Mouse (Mus musculus): ENCODE results near the gene Ccdc163. TPM values are rescaled to one million over a fixed set of nuclear protein-coding genes. Genes with fewer than 3 reads are reported as not detected.
"Not testable (repeated sequence)": the region's sequence is repeated elsewhere in the genome, so short reads cannot be mapped to it uniquely, and the experiment has no call there.

Ccdc163 gene
- 1 to 10 TPM; 4.6 to 7.8 TPM for total RNA-seq (2021)
- long read RNA-seq = 0 reads

DNA sequence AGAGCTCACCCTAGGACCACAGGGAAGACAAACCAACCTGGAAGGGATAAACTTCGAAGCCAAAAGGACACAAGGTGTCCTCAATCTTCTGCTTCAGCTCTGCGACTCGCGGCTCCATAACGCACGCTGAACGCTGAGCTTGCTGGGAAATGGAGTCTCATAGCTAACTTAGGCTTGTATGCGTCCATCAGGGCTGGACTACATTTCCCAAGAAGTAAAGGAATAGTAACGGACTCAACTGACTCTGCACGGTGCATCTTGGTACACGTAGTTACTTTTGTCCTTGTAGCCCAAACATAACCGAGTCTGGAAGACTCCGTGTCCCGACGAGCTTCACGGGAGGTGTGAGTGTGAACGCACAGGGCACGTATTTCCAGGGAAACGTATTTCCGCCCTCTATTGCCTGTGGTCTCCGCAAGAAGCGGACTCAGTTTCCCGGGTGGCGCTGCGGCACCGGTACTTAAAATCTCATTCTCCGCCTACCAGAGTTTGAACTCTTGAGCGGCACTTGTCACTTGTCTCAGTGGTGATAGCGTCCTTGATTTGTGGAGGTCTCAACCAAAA is at the start of gene Ccdc163, which contains the start of gene Mmachc:
TSS of gene Ccdc163 (plus strand) at position 309 of the 564 bp plus-strand sequence.
TSS of gene Mmachc (minus strand) at position 206 of the 564 bp plus-strand sequence.
- peak; percentile 93 to 97 for DNase-seq (ENCODE audit: low spot score in 2 of 2)

DNA sequence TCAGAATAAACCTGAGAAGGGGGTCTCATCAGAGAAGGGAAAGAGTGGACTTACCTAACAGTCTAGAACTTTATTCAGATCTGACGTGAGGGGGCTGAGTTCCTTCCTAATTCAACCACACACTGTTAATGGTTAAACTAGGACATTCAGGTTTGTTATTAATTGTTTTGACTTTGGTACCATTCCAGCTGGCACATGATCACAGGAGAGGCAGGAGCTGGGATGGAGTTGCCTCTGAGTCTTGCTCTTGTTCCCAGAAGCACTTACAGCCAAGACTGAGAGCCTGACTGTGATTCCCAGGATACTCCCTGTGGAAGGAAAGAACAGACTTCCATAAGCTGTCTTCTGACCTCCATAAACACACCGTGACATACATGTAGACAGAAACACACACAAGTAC is 48.8 kb upstream of the Ccdc163 start:
- DNase-seq (ENCODE audit: low spot score in 2 of 2) = no peak

DNA sequence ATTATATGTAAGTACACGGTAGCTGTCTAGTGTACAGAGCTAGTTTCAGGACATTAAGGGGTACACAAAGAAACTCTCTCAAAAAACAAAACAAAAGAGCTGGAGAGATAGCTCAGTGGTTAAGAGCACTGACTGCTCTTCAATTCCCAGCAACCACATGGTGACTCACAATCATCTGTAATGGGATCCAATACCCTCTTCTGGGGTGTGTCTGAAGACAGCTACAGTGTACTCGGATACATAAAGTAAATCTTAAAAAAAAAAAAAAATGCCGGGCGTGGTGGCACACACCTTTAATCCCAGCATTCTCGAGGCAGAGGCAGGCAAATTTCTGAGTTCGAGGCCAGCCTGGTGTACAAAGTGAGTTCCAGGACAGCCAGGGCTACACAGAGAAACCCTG is 48.4 kb upstream of the Ccdc163 start:
- DNase-seq (ENCODE audit: low spot score in 2 of 2) = not testable (repeated sequence)

DNA sequence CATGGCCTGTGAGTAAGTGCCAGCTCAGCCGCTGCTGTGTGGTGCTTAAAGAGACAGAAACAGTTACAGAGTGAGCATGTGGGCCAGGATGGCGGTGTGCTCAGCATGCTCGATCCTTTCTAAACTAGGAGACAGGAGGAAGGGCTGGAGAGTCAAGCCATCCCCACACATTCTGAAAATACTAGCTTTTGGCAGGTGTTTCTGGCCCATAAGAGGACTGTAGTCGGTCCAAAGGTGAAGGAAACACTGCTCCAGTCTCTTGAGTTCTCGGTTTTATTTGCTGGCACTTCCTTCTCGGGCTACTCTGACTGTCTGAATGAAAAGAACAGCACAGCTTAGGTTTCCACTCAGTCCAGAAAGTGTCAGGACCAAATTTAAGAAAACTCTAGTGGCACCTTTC is 47.5 kb upstream of the Ccdc163 start:
- no peak for DNase-seq (ENCODE audit: low spot score in 2 of 2)

DNA sequence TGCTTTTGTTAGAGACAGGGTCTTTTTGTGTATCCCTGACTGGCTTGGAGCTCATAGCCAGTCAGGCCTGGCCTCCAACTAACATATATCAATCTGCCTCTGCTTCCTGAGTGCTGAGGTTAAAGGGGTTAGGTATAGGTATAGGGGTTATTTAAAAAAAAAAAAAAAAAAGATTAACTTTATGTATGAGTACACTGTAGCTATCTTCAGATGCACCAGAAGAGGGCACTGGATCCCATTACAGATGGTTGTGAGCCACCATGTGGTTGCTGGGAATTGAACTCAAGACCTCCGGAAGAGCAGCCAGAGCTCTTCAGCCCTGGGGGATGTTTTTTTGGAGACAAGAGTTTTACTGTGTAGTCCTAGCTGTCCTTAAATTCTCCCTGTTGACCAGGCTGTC is 46.3 kb upstream of the Ccdc163 start:
- no peak for DNase-seq (ENCODE audit: low spot score in 2 of 2)

DNA sequence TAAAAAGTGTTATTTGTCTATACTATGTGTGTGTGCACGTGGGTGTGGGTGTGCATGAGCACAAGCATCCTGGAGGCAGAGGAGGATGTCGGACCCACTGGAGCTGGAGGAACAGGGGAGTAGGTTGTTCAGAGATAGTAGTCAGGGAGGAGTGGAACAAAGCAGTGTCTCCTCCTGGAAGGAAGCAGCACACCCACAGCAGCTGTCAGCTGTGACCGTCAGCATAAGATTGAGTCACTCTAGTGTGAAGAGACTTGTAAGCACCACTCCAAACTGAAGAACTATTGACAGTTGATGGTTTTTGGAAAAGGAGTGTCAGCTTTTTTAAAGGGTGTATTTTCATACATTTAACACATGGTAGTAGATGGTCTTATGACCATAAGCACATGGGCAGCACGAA is 41.7 kb upstream of the Ccdc163 start:
- DNase-seq (ENCODE audit: low spot score in 2 of 2) = no peak

DNA sequence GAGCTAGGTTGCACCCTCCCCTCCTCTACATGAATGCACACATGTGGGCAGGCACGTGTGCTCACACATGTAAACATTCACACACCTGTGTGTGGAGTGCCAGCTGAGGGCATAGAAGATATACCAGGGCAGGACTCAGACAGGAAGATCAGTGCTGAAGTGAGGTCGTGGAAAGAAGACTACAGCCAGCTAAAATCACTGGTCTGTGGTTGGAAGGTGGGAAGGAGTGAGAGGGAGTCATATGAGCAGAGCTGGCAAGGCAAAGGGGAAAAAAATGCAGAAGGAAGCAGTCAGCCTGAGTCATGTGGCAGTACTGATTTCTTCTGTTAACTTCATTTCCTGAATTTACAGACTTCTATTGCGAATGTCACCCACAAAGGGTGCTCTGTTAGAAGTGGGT is 40.2 kb upstream of the Ccdc163 start:
- DNase-seq (ENCODE audit: low spot score in 2 of 2) = no peak

DNA sequence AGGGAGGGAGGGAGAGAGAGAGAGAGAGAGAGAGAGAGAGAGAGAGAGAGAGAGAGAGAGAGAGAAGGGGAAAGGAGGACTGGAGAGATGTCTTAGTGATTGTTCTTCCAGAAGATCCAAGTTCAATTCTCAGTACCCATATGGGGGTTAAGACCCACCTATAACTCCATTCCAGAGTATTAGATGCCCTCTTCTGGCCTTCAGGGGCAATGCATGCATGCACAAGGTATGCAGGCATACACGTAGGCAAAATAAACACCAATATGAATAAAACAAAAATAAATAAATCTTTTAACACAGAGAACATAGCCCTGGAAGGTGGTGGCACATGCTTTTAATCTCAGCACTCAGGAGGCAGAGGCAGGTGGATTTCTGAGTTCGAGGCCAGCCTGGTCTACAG is 39.0 kb upstream of the Ccdc163 start:
- DNase-seq (ENCODE audit: low spot score in 2 of 2) = no peak

DNA sequence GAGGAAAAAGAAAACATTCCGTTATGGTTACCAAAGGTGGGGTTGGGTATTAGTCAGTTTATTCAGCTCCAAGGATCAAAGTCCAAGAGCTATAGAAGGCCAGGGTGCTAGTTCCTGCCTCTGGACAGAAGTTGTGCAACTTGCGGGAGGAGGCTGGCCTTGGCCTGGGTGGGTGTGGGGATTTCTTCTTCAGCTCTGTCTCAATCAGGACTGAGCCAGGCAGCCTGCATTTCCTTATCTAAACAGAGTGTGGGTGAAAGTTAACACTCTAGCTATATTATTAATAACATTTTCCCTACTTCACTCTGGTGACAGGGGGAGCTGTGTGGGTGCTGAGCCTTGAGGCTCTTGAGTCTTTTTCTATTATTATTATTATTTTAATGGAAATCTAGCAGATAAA is 35.5 kb upstream of the Ccdc163 start:
- no peak for DNase-seq (ENCODE audit: low spot score in 2 of 2)

DNA sequence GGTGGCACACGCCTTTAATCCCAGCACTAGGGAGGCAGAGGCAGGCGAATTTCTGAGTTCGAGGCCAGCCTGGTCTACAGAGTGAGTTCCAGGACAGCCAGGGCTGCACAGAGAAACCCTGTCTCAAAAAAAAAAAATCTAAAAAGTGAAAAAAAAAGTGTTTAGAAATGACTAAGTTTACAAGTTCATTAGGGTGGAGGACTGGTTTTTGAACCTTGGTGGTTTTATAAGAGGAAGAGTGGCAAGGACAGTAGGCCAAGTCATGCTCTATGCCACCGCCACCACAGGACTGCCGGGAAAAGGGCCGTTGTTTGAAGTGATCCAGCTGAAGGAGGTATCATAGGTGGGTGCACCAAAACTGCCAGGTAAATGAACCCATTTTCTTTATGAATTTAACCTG is 33.5 kb upstream of the Ccdc163 start:
- DNase-seq (ENCODE audit: low spot score in 2 of 2) = not testable (repeated sequence)

DNA sequence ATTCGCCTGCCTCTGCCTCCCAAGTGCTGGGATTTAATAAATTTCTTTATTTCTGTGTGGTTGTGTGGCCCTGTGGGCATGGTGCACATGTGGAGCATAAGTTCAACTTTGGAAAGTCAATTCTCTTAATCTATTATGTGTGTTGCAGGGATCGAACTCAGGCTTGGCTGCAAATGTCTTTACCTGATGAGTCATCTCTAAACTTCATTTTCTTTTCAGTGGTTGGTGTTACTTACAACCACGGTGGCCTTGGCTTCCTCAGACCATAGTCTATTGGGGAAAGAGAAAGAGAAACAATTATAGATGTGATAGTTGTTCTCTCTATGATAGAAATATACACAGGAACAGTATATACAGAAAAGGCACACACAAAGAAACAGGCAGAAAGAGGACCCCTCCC is 32.3 kb upstream of the Ccdc163 start:
- DNase-seq (ENCODE audit: low spot score in 2 of 2) = no peak

DNA sequence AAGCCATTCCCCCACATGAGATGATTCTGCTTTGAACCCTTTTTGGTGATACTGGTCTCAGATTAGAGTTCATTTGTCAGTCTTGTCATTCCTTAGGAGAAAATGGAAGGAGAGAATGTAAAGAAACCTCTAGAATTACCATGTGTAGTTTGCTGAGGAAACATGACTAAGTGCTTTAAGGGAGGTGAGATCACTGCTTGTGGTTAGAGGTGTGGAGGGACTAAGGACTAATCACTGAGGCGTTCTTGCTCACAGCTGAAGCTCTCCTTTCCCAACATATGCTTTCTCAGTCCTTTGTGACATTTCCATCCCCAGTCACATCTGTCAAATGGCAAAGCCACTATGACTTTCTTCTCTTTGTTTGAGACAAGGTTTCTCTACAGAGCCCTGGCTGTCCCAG is 30.5 kb upstream of the Ccdc163 start:
- DNase-seq (ENCODE audit: low spot score in 2 of 2) = no peak

DNA sequence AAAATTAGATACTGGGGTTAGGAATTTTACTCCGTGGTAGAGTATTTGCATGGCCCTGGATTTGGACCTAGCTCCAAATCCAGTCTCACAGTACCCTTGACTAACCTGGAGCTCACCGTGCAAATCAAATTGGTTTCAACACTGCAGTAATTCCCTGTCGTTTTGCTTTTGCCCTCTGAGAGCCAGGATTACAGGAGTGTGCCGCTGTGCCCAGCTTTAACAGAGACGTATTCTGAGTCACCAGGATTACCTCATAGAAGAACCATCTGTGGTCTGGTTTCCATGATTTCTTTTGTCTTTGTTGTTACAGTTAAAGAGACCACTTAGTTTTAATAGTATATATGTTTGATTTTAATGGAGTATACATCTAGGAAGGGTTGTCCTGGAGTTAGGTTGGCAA is 29.2 kb upstream of the Ccdc163 start:
- no peak for DNase-seq (ENCODE audit: low spot score in 2 of 2)

DNA sequence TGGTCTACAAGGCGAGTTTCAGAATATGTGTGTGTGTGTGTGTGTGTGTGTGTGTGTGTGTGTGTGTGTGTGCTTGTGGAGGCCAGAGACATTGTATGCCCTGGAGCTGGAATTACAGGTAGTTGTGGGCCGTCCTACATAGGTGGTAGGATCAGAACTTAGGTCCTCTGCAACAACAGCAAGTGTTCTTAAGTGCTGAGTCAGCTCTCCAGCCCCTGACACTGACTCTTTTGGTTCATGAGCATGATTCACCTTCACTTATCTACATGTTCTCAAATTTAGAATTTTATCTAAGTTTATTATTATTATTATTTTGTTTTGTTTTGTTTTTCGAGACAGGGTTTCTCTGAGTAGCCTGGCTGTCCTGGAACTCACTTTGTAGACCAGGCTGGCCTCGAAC is 27.8 kb upstream of the Ccdc163 start:
- DNase-seq (ENCODE audit: low spot score in 2 of 2) = not testable (repeated sequence)

DNA sequence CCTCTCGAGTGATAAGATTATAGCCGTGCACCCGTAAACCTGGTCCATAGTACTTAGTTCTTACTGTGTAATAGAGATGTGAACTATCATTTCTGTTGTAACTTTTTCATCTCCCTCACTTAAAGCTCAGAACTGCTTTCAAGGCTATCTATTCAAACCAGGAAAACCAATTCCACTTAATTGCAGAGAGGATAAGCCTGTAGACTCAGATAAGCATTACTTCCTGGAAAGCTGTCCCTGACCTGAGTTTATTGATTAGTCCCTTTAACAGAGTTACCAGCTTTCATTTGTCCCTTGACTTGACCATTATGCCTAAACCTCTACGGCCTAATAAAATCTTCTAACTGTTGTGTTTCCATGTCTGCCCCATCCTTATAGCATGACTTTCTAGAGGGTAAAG is 24.4 kb upstream of the Ccdc163 start:
- no peak for DNase-seq (ENCODE audit: low spot score in 2 of 2)

DNA sequence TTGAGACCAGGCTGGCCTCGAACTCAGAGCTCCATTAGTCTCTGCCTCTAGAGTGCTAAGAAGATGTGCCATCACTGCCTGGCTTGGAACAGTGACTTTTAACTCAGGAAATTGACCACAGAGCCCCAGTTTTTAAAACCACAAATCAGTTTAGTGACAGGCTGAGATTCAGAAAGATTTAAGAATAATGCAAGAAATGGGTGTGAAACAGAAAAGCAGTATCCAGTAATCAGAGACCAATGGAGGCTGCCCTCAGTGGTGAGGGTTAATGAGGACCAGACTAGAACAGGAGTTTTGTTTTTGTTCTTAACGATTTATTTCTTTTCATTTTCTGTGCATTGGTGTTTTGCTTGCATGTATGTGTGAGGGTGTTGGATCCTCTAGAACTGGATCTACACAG is 23.6 kb upstream of the Ccdc163 start:
- no peak for DNase-seq (ENCODE audit: low spot score in 2 of 2)

DNA sequence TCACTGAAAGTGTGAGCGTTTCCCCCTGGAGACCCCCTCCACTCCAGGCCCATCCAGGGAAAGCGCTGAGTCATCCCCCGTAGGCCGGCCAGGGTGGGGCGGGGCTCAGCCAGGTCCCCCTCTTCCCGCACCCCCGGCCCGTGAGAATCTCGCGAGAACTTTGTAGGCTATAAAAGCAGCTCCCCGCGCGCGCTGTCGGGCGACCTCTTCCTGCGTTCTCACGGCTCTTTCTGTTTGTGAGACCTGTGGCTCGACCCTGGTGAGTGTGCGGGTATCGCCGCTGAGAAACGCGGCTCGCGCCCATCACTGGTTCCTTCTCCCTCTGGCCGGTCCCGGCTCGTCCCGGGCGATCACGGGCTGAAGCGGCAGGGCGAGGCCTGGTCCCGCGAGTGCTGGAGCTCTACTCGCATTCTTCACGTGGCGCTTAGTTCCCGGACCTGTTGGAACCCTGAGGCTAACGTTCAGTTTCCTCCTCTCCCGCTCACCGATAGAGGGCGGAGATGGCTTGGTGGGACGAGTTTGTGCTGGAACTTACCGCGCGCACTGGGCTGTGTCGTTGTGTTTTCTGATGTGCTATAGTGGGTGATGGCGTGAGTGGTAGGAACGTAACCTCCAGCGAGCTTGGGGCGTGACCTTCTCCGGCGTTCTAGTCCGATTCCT is 22.8 kb upstream of the Ccdc163 start, which contains the start of gene Prdx1:
TSS of gene Prdx1 (plus strand) at position 143 of the 660 bp plus-strand sequence.
- DNase-seq (ENCODE audit: low spot score in 2 of 2) = peak; percentile 82 to 88

DNA sequence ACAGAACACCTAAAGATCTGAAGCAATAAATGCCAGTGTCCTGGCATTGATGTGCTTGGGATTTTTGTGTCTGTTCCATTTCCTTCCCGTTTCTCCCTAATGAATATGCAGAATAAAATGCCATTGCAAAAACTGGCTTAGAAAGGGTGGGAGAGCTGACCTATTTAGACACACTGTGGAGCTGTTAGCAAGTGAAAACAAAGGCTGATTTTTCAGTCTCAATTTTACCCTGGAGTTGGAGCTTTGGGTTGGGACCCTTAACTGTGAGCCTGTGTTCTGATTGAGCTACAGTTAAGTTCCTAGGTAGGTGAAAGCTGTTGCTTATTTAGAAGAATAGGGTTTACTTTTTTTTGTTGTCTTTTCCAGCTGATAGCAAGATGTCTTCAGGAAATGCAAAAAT is 21.3 kb upstream of the Ccdc163 start:
- no peak for DNase-seq (ENCODE audit: low spot score in 2 of 2)

DNA sequence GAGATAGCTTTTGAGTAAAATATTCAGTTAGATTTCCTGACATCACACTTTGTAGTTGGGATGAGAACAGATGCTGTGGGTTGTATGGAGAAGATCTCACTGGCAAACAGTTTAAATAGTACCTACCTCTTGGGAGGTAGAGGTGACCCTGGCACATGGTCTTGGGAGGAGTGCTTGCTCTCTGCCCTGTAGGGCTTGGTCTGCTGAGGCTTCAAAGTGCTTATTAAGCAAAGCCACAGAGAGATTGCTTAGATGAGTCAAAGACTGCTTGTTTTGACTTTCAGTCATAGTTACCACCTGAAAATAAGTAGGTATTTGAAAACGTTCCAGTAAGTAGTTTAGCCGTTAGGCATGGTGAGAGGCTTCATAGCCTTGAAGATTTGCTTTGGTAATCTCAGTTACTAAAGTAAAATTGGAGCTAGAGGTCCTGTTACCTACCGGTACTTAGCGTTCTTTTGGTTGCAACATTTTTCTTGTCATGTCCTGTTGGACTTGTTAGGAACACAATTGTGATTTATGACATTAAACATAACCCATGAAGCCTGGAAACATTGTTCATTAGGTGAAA is 18.9 kb upstream of the Ccdc163 start:
- DNase-seq (ENCODE audit: low spot score in 2 of 2) = no peak

DNA sequence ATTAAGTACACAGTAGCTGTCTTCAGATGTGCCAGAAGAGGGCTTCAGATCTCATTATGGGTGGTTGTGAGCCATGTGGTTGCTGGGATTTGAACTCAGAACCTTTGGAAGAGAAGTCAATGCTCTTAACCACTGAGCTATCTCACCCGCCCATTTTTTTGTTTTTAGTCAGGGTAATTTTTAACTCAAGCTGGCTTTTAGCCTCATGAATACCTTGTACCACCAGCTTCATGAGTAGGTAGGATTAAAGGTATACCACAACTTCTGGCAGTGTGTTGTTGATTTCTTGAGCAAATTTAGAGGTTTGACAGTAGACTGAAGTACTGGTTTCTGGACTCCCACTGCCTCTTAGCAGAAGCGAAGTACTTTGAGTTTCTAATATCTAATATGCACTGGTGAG is 16.2 kb upstream of the Ccdc163 start:
- DNase-seq (ENCODE audit: low spot score in 2 of 2) = no peak

DNA sequence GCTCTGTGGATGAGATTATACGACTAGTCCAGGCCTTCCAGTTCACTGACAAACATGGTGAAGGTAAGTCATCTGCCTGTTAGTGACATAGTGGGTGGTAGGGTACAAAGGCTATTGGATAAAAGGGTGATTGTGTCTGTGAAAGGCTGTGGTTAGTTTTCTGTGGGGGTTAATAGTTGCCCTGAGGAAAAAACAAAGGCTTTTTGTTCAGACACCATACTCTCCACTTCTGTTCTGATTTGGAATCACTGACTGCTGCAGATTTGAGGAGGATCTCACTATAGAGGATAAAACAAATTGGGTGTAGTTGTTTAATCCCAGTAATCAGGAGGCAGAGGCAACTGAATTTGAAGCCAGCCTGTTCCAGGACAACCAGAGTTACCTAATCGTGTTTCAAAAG is 14.5 kb upstream of the Ccdc163 start:
- no peak for DNase-seq (ENCODE audit: low spot score in 2 of 2)

DNA sequence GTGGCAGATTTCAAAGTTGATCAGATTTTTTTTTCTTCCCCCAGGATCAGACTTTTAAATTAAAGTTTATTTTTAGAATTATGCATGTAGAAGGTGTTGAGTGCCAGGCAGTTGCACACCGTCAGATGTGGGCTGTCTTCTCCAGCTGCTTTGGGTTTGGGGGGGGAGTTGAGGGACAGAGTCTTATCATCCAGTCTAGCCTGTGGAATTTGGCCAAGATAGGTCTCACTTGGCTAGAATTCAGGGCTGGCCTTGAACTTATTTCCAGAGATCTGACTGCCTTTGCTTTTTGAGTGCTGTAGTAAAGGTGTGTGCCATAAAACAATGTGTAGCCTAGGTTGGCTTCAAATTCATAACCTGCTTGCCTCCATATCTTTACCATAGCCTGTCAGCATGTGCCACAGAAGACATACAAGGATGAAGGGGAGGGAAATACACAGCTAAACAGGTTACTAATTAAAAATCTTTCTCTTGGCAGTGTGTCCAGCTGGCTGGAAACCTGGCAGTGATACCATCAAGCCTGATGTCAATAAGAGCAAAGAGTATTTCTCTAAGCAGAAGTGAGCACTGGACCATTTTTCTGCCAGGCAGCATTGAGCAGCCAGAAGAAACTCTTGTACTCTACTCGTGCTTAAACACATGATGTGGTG is 9.5 kb upstream of the Ccdc163 start:
- no peak for DNase-seq (ENCODE audit: low spot score in 2 of 2)
